Mouse (Mus musculus): ENCODE results near the gene Abi1. TPM values are rescaled to one million over a fixed set of nuclear protein-coding genes. Genes with fewer than 3 reads are reported as not detected.

Abi1 gene
- polyA plus RNA-seq, 1 experiment, result 53.1 TPM

DNA sequence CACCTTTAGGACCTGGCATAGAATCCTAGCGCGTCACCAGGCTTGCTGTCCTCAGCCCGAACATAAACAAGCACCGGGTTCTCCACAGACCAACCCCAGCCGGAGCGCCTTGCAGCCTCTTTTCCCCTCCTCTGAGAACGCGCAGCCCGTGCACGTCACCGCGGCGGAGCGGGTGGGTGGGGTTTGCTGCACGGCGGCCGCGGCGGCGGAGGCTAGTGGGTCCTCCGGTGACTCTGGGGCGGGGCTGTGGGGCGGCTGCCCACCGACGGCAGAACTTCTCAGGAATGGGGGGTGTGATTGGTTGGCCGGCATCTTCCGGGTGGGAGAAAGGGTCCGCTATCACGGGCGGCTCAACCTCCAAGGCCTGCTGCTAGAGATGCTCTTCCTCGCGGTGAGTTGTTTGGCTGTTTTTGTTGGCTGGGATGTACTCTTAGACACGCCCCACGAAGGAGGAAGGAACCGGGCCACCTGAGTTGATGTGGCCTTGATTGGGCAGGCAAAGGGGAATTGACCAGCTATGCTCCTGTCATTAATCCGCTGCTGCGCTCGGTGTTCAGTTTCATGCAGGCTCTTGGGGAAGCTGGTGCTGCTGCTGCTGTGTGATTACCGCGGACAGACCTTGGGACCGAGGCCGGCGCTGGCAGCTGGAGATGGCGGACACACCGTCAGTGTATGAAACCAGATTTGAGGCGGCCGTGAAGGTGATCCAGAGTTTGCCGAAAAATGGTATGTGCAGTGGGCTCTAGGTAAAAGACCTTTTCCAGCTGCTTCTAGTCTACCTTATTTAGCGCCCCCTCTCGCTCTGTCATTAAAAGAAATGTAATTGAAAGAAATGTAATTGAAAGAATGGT is 29.1 kb upstream of the Abi1 start:
- Histone ChIP-seq H3K4me3 (replicated peaks; ENCODE audit: control insufficient read depth, low read depth, low read length) (peak overlapping the region; percentile 90), H3K27ac (ENCODE audit: control insufficient read depth, insufficient read depth, low read depth, low read length, poor library complexity) (peak overlapping the region; percentile 97), H3K4me1 (ENCODE audit: control insufficient read depth, insufficient read depth, low read length) (no peaks in the 10 kb centered on the region; the same call in 1 of the 2 replicates)
- WGBS, result under 1% methylated on average over 49 of the region's 50 CpGs
- TF ChIP-seq CTCF (IDR thresholded peaks at IDR 0.05; ENCODE audit: control insufficient read depth, insufficient read depth, low read length) (no peak), POLR2A (IDR thresholded peaks at IDR 0.05; ENCODE audit: borderline replicate concordance, control insufficient read depth, low read depth, low read length) (peak; percentile 94)

DNA sequence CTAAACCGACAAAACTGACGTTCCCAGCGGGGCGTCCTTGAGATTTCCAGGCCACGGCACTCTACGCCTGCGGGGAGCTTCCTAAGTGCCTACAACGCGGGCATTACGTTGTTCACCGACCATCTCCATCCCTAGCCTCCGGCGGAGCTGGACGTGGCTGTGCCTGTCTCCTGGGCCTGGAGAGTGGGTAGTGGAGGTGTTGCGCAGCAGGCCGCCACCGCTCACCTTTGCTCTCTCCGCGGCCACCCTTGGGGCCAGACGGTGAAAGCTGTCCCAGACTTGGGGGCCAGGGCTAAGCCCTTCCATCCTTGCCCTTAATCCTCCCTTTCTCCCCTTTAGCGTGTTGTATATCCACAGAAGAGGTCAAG is 28.3 kb upstream of the Abi1 start:
- Histone ChIP-seq H3K4me3 (replicated peaks; ENCODE audit: control insufficient read depth, low read depth, low read length) (peak overlapping the region; percentile 90), H3K27ac (ENCODE audit: control insufficient read depth, insufficient read depth, low read depth, low read length, poor library complexity) (peak overlapping the region; percentile 97), H3K4me1 (ENCODE audit: control insufficient read depth, insufficient read depth, low read length) (no peaks in the 10 kb centered on the region; the same call in 1 of the 2 replicates)
- 0% methylated on average over 21 of the region's 21 CpGs for WGBS
- TF ChIP-seq CTCF (IDR thresholded peaks at IDR 0.05; ENCODE audit: control insufficient read depth, insufficient read depth, low read length) (no peak), POLR2A (IDR thresholded peaks at IDR 0.05; ENCODE audit: borderline replicate concordance, control insufficient read depth, low read depth, low read length) (no peak; the same call in 1 of the 2 replicates)

DNA sequence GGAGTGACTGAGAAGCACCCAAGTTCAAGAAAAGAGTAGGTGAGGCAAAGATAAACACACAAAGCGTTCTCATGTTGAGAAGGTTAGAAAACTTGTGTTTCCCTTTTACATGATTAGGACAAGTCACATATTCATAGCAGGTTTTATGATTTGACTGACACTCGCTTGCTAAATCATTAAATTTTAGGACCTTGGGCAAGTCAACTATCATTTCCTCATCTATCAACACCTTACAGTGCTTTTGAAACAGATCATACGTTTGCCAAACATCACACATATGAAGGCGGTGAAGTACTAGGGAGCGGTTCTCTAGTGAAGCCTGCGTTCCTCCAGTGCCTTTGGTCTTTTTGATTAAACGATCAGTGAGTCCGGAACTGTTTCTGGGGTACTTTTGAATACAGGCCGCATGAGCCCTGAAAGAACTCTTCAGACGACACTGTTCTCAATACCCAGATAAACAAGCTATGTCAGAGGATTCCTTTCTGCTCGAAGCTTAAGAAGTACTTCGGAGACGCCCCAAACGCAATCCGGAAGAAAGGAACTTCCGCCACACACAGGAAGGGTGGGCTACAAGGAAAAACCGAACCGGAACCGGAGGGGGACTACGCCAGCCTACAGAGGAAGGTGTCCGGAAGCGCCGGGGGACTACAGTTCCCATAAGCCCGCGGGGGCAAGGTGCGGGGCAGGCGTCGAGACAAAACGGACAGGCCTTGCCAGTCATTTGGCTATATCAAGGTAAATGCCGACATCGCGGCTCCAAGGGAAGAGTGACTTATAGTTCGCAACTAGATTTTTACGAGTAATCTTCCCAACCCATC is 27.7 kb upstream of the Abi1 start, which contains the start of gene Acbd5:
Gene Acbd5 (plus strand): TSS at position 616 of the 818 bp plus-strand sequence.
- Histone ChIP-seq H3K27ac (ENCODE audit: control insufficient read depth, insufficient read depth, low read depth, low read length, poor library complexity) (peak within 1 kb of the TSS; percentile 97), H3K4me3 (replicated peaks; ENCODE audit: control insufficient read depth, low read depth, low read length) (peak within 1 kb of the TSS; percentile 90), H3K4me1 (ENCODE audit: control insufficient read depth, insufficient read depth, low read length) (no peaks in the 10 kb centered on the region)
- TF ChIP-seq POLR2A (IDR thresholded peaks at IDR 0.05; ENCODE audit: borderline replicate concordance, control insufficient read depth, low read depth, low read length) (peak; percentile 36; the same call in 1 of the 2 replicates), CTCF (IDR thresholded peaks at IDR 0.05; ENCODE audit: control insufficient read depth, insufficient read depth, low read length) (no peak)
- WGBS, result 2% methylated on average over 34 of the region's 34 CpGs

DNA sequence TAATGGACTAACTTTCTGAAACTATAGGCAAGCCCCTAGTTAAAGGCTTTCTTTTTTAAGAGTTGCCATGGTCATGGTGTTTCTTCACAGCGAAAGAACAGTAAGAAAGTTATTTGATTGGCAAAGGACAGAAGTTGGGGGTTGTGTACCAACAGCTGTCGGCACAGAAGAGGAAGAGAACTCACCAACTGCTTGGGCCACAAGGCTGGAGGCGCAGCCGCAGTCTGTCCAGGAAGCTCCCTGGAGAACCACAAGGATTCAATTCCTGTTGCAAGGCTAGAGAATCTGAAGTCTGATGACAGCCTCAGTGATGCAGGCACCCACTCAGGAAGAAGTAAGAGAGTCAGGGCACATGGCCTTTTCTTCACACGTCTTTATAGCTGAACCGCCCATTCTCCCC is 12.5 kb upstream of the Abi1 start:
- peaks cover 1% of the 10 kb centered on the region; the same call in 1 of the 2 replicates for H3K4me1 ChIP-seq (ENCODE audit: control insufficient read depth, insufficient read depth, low read length)
- no peak overlapping the region for H3K4me3 ChIP-seq (replicated peaks; ENCODE audit: control insufficient read depth, low read depth, low read length)
- no peak overlapping the region for H3K27ac ChIP-seq (ENCODE audit: control insufficient read depth, insufficient read depth, low read depth, low read length, poor library complexity)
- WGBS, result 12% methylated on average over 6 of the region's 6 CpGs
- TF ChIP-seq POLR2A (IDR thresholded peaks at IDR 0.05; ENCODE audit: borderline replicate concordance, control insufficient read depth, low read depth, low read length) (no peak), CTCF (IDR thresholded peaks at IDR 0.05; ENCODE audit: control insufficient read depth, insufficient read depth, low read length) (no peak)

DNA sequence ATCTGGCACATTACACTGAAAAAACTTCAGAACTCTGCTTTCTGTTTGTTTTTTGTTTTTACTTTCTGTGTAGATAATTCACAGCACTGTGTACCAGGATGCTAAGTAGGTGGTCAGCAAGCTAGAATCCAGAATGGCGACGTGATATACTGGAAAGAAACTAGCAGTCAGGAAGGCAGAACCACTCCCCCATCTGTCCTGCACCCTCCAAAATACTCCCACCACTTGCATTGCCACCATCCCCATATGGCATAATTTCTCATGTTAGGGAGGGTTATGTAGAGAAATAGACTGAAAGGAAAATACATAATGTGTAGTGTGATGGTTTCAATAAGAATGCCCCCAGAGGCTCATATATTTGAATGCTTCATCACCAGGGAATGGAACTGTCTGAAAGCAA is 11.8 kb upstream of the Abi1 start:
- no peak overlapping the region for H3K27ac ChIP-seq (ENCODE audit: control insufficient read depth, insufficient read depth, low read depth, low read length, poor library complexity)
- H3K4me3 ChIP-seq (replicated peaks; ENCODE audit: control insufficient read depth, low read depth, low read length), result no peak overlapping the region
- peaks cover 1% of the 10 kb centered on the region; the same call in 1 of the 2 replicates for H3K4me1 ChIP-seq (ENCODE audit: control insufficient read depth, insufficient read depth, low read length)
- TF ChIP-seq CTCF (IDR thresholded peaks at IDR 0.05; ENCODE audit: control insufficient read depth, insufficient read depth, low read length) (no peak), POLR2A (IDR thresholded peaks at IDR 0.05; ENCODE audit: borderline replicate concordance, control insufficient read depth, low read depth, low read length) (no peak)
- WGBS, result 62% methylated on average over 2 of the region's 2 CpGs

DNA sequence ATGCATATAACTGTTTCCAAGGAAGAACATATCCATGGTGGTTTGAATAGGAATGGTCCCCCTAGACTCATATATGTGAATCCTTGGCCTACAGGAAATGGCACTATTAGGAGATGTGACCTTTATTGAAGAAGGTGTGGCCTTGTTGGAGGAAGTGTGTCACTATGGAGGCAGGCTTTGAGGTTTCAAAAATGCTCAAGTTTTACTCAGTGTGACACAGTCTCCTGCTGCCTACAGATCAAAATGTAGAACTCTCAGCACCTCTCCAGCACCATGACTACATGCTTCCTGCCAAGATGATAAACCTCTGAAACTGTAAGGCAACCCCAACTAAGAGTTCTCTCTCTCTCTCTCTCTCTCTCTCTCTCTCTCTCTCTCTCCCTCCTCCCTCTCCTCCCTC is 8.0 kb upstream of the Abi1 start:
- H3K27ac ChIP-seq (ENCODE audit: control insufficient read depth, insufficient read depth, low read depth, low read length, poor library complexity), result no peak overlapping the region
- H3K4me1 ChIP-seq (ENCODE audit: control insufficient read depth, insufficient read depth, low read length), result peaks cover 1% of the 10 kb centered on the region; the same call in 1 of the 2 replicates
- TF ChIP-seq POLR2A (IDR thresholded peaks at IDR 0.05; ENCODE audit: borderline replicate concordance, control insufficient read depth, low read depth, low read length) (no peak), CTCF (IDR thresholded peaks at IDR 0.05; ENCODE audit: control insufficient read depth, insufficient read depth, low read length) (no peak)
- no peak overlapping the region for H3K4me3 ChIP-seq (replicated peaks; ENCODE audit: control insufficient read depth, low read depth, low read length)

DNA sequence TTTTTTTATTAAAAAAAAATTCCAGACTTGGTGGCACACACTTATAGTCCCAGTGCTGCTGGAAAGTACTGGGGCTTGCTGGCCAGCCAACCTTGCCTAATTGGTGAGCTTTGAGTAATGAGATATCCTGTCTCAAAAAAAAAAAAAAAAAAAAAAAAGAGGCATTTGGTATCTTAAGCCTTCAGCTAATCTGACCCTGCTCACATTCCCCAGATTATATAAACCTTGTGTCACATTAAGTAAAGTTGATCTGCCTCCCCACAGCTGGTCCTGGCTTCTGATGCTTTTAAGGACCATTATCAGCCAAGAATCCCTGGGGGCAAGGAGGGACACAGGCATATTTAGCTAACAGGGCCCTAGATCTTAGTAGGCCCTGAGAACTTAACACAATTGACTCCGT is 5.7 kb upstream of the Abi1 start:
- 53% methylated on average over 1 of the region's 1 CpGs for WGBS
- H3K4me1 ChIP-seq (ENCODE audit: control insufficient read depth, insufficient read depth, low read length), result no peaks in the 10 kb centered on the region
- TF ChIP-seq POLR2A (IDR thresholded peaks at IDR 0.05; ENCODE audit: borderline replicate concordance, control insufficient read depth, low read depth, low read length) (no peak), CTCF (IDR thresholded peaks at IDR 0.05; ENCODE audit: control insufficient read depth, insufficient read depth, low read length) (no peak)
- no peak overlapping the region for H3K27ac ChIP-seq (ENCODE audit: control insufficient read depth, insufficient read depth, low read depth, low read length, poor library complexity)
- H3K4me3 ChIP-seq (replicated peaks; ENCODE audit: control insufficient read depth, low read depth, low read length), result no peak overlapping the region

DNA sequence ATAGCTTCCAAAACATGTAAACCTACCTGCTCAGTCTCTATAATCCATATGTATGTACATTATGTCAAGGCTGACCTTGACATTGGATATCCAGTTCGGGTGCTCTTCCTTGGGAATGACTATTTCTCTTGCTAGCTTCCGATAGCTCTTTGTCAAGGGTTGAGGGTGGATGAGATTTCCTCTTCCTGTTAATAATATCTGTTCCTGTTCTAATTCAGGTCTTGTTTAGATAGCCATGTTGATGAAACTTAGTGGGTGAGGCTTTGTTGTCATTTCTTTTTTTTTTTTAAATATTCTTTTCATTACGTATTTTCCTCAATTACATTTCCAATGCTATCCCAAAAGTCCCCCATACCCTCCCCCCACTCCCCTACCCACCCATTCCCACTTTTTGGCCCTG is 2.1 kb upstream of the Abi1 start:
- H3K4me1 ChIP-seq (ENCODE audit: control insufficient read depth, insufficient read depth, low read length), result no peaks in the 10 kb centered on the region
- TF ChIP-seq POLR2A (IDR thresholded peaks at IDR 0.05; ENCODE audit: borderline replicate concordance, control insufficient read depth, low read depth, low read length), result no peak
- TF ChIP-seq CTCF (IDR thresholded peaks at IDR 0.05; ENCODE audit: control insufficient read depth, insufficient read depth, low read length), result no peak
- no peak overlapping the region for H3K27ac ChIP-seq (ENCODE audit: control insufficient read depth, insufficient read depth, low read depth, low read length, poor library complexity)
- H3K4me3 ChIP-seq (replicated peaks; ENCODE audit: control insufficient read depth, low read depth, low read length), result no peak overlapping the region
- WGBS, result 81% methylated on average over 3 of the region's 3 CpGs
